Mouse (Mus musculus): Measurements from ENCODE around the gene Hoxc11.

Gene Hoxc11

GRCm38 (mm10) chr15:102936279-102936972, 17.8 kb upstream of the Hoxc11 start, which contains the start of gene Hoxc12:
Hoxc12 (plus strand) TSS chr15:102936757.
- DNase-seq (ENCODE audit: low read depth, low spot score), result no peak

- DNase-seq (ENCODE audit: low read depth, low spot score), result no peak
These were observed 17.1 kb upstream of the Hoxc11 start for GRCm38 (mm10) chr15:102937036-102937666.

- DNase-seq (ENCODE audit: low read depth, low spot score), result no peak
These were observed 14.7 kb upstream of the Hoxc11 start for GRCm38 (mm10) chr15:102939256-102940155.

GRCm38 (mm10) chr15:102942739-102943467, 11.3 kb upstream of the Hoxc11 start:
- DNase-seq (ENCODE audit: low read depth, low spot score), result no peak

GRCm38 (mm10) chr15:102943468-102943813, 10.8 kb upstream of the Hoxc11 start:
- no peak for DNase-seq (ENCODE audit: low read depth, low spot score)

- no peak for DNase-seq (ENCODE audit: low read depth, low spot score)
These were observed 8.8 kb upstream of the Hoxc11 start for GRCm38 (mm10) chr15:102945185-102946077.

GRCm38 (mm10) chr15:102947276-102947675, 7.0 kb upstream of the Hoxc11 start:
- no peak for DNase-seq (ENCODE audit: low read depth, low spot score)

GRCm38 (mm10) chr15:102948842-102949241, 5.4 kb upstream of the Hoxc11 start:
- DNase-seq (ENCODE audit: low read depth, low spot score), result no peak

- DNase-seq (ENCODE audit: low read depth, low spot score), result no peak
These were observed 4.5 kb upstream of the Hoxc11 start for GRCm38 (mm10) chr15:102949696-102950095.

GRCm38 (mm10) chr15:102950877-102951276, 3.4 kb upstream of the Hoxc11 start:
- DNase-seq (ENCODE audit: low read depth, low spot score), result no peak

GRCm38 (mm10) chr15:102953561-102953960, 666 bp upstream of the Hoxc11 start:
- no peak for DNase-seq (ENCODE audit: low read depth, low spot score)

- DNase-seq (ENCODE audit: low read depth, low spot score), result no peak
These were observed 768 bp downstream of the Hoxc11 start for GRCm38 (mm10) chr15:102955007-102955382.

GRCm38 (mm10) chr15:102955833-102956640, 1.8 kb downstream of the Hoxc11 start:
- DNase-seq (ENCODE audit: low read depth, low spot score), result no peak

- DNase-seq (ENCODE audit: low read depth, low spot score), result no peak
These were observed 2.7 kb downstream of the Hoxc11 start for GRCm38 (mm10) chr15:102956906-102957305.

GRCm38 (mm10) chr15:102959663-102960191, 5.5 kb downstream of the Hoxc11 start:
- no peak for DNase-seq (ENCODE audit: low read depth, low spot score)

- no peak for DNase-seq (ENCODE audit: low read depth, low spot score)
These were observed 7.5 kb downstream of the Hoxc11 start for GRCm38 (mm10) chr15:102961728-102962127.

- DNase-seq (ENCODE audit: low read depth, low spot score), result no peak
These were observed 8.3 kb downstream of the Hoxc11 start for GRCm38 (mm10) chr15:102962492-102962891.

- no peak for DNase-seq (ENCODE audit: low read depth, low spot score)
These were observed 9.0 kb downstream of the Hoxc11 start for GRCm38 (mm10) chr15:102963259-102963658.
